Mouse (Mus musculus): Measurements from ENCODE around the gene Slc16a5. TPM values are rescaled to one million over a fixed set of nuclear protein-coding genes. Genes with fewer than 3 reads are reported as not detected.

The Slc16a5 gene
- polyA plus RNA-seq (2016; fragmentation: Nextera tagmentation; extraction: Ambion mirVana) = 0.17 TPM in 1 of 2 replicates, not detected in the other

- 71% methylated on average over 16 of the region's 16 CpGs for WGBS
- H3K9me3 ChIP-seq (replicated peaks) = no peaks in the 10 kb centered on the region
- no peaks in the 10 kb centered on the region for H3K36me3 ChIP-seq
- H3K4me1 ChIP-seq (replicated peaks) = peaks cover 21% of the 10 kb centered on the region
- ATAC-seq (ENCODE audit: insufficient number of reproducible peaks, low FRiP score) = no peak; the same call in 1 of the 2 replicates
- no peak within 1 kb of the TSS for H3K4me3 ChIP-seq
- H3K27me3 ChIP-seq (replicated peaks) = peaks cover 9% of the 10 kb centered on the region; the same call in 1 of the 2 replicates
- H3K4me2 ChIP-seq = no peak within 1 kb of the TSS
- H3K27ac ChIP-seq (ENCODE audit: poor library complexity, severe bottlenecking) = no peak within 1 kb of the TSS
- no peak within 1 kb of the TSS for H3K9ac ChIP-seq
Observed at GRCm38 (mm10) chr11:115462243-115462891, at the start of gene Slc16a5. TSS of gene Slc16a5 (plus strand) at chr11:115462474.

DNA sequence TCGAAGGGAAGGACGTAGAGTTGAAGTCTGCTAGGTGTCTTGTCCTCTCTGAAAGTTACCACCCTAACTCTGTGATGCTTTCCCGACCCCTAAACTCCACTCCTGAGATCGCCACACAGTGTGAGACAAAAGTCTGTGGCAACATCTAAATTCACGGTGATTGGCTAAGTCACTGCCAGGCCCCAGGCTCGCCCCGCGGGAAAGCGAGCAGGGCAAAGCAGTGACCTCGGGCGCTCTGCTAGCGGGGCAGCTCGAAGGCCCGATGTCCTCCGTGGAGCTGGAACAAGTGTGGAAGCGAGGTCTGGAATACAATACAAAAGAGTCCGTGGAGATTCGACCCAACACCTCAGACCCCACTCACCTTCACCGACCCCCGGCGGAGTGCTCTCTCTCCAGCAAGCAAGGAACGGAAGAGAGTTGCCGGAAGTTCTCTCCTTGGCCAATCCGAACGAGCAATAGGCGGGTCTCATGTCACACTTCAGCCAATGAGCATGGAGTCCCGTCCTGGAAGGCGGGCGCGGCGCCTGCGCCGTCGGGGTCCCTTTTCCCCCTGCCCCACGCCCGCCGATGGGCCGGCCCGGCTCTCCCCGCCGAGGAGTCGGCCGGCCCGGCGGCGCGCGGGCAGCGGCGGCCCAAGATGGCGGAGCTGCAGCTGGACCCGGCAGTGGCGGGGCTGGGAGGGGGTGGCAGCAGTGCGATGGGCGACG is 42.6 kb upstream of the Slc16a5 start, which contains the start of the genes Atp5h and Kctd2:
Gene Atp5h, minus strand, starts transcription at position 432 of the 707 bp plus-strand sequence.
Gene Kctd2, plus strand, starts transcription at position 598 of the 707 bp plus-strand sequence.
- peak within 1 kb of the TSS; percentile 92 for H3K27ac ChIP-seq (ENCODE audit: poor library complexity, severe bottlenecking)
- H3K4me1 ChIP-seq (replicated peaks) = peaks cover 58% of the 10 kb centered on the region
- peak; percentile 98 for ATAC-seq (ENCODE audit: insufficient number of reproducible peaks, low FRiP score)
- H3K9ac ChIP-seq = peak within 1 kb of the TSS; percentile 100
- H3K4me3 ChIP-seq = peak within 1 kb of the TSS; percentile 99
- H3K36me3 ChIP-seq = peaks cover 52% of the 10 kb centered on the region
- H3K9me3 ChIP-seq (replicated peaks) = no peaks in the 10 kb centered on the region
- peak within 1 kb of the TSS; percentile 97 for H3K4me2 ChIP-seq
- WGBS = under 1% methylated on average over 53 of the region's 56 CpGs
- no peaks in the 10 kb centered on the region for H3K27me3 ChIP-seq (replicated peaks)

GRCm38 (mm10) chr11:115420336-115421190 is 41.7 kb upstream of the Slc16a5 start:
- peak overlapping the region; percentile 100 for H3K9ac ChIP-seq
- WGBS = 1% methylated on average over 44 of the region's 45 CpGs
- peak overlapping the region; percentile 97 for H3K4me2 ChIP-seq
- peaks cover 50% of the 10 kb centered on the region for H3K4me1 ChIP-seq (replicated peaks)
- H3K36me3 ChIP-seq = peaks cover 53% of the 10 kb centered on the region
- H3K9me3 ChIP-seq (replicated peaks) = no peaks in the 10 kb centered on the region
- ATAC-seq (ENCODE audit: insufficient number of reproducible peaks, low FRiP score) = peak; percentile 60
- peak overlapping the region; percentile 99 for H3K4me3 ChIP-seq
- no peaks in the 10 kb centered on the region for H3K27me3 ChIP-seq (replicated peaks)
- peak overlapping the region; percentile 92 for H3K27ac ChIP-seq (ENCODE audit: poor library complexity, severe bottlenecking)

- Histone ChIP-seq H3K9ac (peak overlapping the region; percentile 17; the same call in 1 of the 2 replicates), H3K9me3 (replicated peaks) (no peaks in the 10 kb centered on the region), H3K27me3 (replicated peaks) (no peaks in the 10 kb centered on the region), H3K27ac (ENCODE audit: poor library complexity, severe bottlenecking) (no peak overlapping the region), H3K4me3 (peak overlapping the region; percentile 99), H3K36me3 (peaks cover 51% of the 10 kb centered on the region), H3K4me2 (peak overlapping the region; percentile 97), H3K4me1 (replicated peaks) (peaks cover 42% of the 10 kb centered on the region)
- 65% methylated on average over 1 of the region's 1 CpGs for WGBS
- ATAC-seq (ENCODE audit: insufficient number of reproducible peaks, low FRiP score) = no peak
Observed at GRCm38 (mm10) chr11:115421328-115421727, 40.9 kb upstream of the Slc16a5 start.

- peaks cover 36% of the 10 kb centered on the region for H3K4me1 ChIP-seq (replicated peaks)
- no peak overlapping the region for H3K4me2 ChIP-seq
- no peaks in the 10 kb centered on the region for H3K9me3 ChIP-seq (replicated peaks)
- no peak for ATAC-seq (ENCODE audit: insufficient number of reproducible peaks, low FRiP score)
- H3K9ac ChIP-seq = no peak overlapping the region
- no peak overlapping the region for H3K27ac ChIP-seq (ENCODE audit: poor library complexity, severe bottlenecking)
- H3K4me3 ChIP-seq = no peak overlapping the region
- 89% methylated on average over 16 of the region's 16 CpGs for WGBS
- H3K27me3 ChIP-seq (replicated peaks) = no peaks in the 10 kb centered on the region
- peaks cover 49% of the 10 kb centered on the region for H3K36me3 ChIP-seq
Observed at GRCm38 (mm10) chr11:115421972-115422371, 40.3 kb upstream of the Slc16a5 start.

GRCm38 (mm10) chr11:115423091-115423490 is 39.2 kb upstream of the Slc16a5 start:
- Histone ChIP-seq H3K4me3 (no peak overlapping the region), H3K4me1 (replicated peaks) (peaks cover 35% of the 10 kb centered on the region), H3K4me2 (no peak overlapping the region), H3K27me3 (replicated peaks) (no peaks in the 10 kb centered on the region), H3K9me3 (replicated peaks) (no peaks in the 10 kb centered on the region), H3K27ac (ENCODE audit: poor library complexity, severe bottlenecking) (no peak overlapping the region), H3K9ac (no peak overlapping the region), H3K36me3 (peaks cover 46% of the 10 kb centered on the region)
- ATAC-seq (ENCODE audit: insufficient number of reproducible peaks, low FRiP score) = no peak
- WGBS = 90% methylated on average over 3 of the region's 3 CpGs

- 84% methylated on average over 7 of the region's 7 CpGs for WGBS
Observed at GRCm38 (mm10) chr11:115424666-115425065, 37.6 kb upstream of the Slc16a5 start.

GRCm38 (mm10) chr11:115425671-115426070 is 36.6 kb upstream of the Slc16a5 start:
- Histone ChIP-seq H3K9ac (no peak overlapping the region), H3K27me3 (replicated peaks) (no peaks in the 10 kb centered on the region), H3K4me1 (replicated peaks) (peaks cover 24% of the 10 kb centered on the region), H3K9me3 (replicated peaks) (no peaks in the 10 kb centered on the region), H3K4me3 (no peak overlapping the region), H3K4me2 (no peak overlapping the region), H3K36me3 (peaks cover 67% of the 10 kb centered on the region), H3K27ac (ENCODE audit: poor library complexity, severe bottlenecking) (no peak overlapping the region)
- no peak for ATAC-seq (ENCODE audit: insufficient number of reproducible peaks, low FRiP score)
- 88% methylated on average over 6 of the region's 6 CpGs for WGBS

More at GRCm38 (mm10) chr11:115424666-115425065, 37.6 kb upstream of the Slc16a5 start:
- Histone ChIP-seq H3K9me3 (replicated peaks) (no peaks in the 10 kb centered on the region), H3K36me3 (peaks cover 57% of the 10 kb centered on the region), H3K27me3 (replicated peaks) (no peaks in the 10 kb centered on the region), H3K4me1 (replicated peaks) (peaks cover 25% of the 10 kb centered on the region), H3K9ac (no peak overlapping the region), H3K4me3 (no peak overlapping the region), H3K27ac (ENCODE audit: poor library complexity, severe bottlenecking) (no peak overlapping the region), H3K4me2 (no peak overlapping the region)
- ATAC-seq (ENCODE audit: insufficient number of reproducible peaks, low FRiP score) = no peak

- no peak overlapping the region for H3K4me3 ChIP-seq
- peak; percentile 69 for ATAC-seq (ENCODE audit: insufficient number of reproducible peaks, low FRiP score)
Observed at GRCm38 (mm10) chr11:115427482-115428331, 34.6 kb upstream of the Slc16a5 start.

DNA sequence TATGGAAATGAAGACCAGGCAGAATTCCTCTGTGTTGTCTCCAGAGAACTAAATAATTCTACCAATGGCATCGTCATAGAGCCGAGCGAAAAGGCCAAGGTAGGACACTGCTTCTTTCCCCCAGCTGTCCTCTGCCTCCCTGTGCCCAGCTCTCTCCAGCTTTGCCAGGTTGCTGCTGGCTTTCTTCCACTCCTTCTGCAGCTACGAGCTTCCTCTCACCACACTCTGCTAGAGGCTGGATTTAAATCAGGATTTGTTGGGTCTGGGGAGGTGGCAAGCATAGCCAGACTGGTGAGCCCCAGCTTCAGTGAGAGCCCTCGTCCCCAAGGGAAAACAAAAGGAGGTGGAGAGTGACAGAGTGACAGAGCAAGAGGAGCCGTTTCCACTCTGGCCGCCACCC is 33.0 kb upstream of the Slc16a5 start:
- 83% methylated on average over 7 of the region's 7 CpGs for WGBS

More at GRCm38 (mm10) chr11:115427482-115428331, 34.6 kb upstream of the Slc16a5 start:
- H3K27me3 ChIP-seq (replicated peaks) = no peaks in the 10 kb centered on the region
- WGBS = 34% methylated on average over 20 of the region's 20 CpGs
- H3K4me2 ChIP-seq = 0 out of 2 replicates have a peak overlapping the region, but pooled peaks have one; percentile 22
- H3K4me1 ChIP-seq (replicated peaks) = peaks cover 11% of the 10 kb centered on the region
- peak overlapping the region; percentile 35 for H3K27ac ChIP-seq (ENCODE audit: poor library complexity, severe bottlenecking)
- peak overlapping the region; percentile 6; the same call in 1 of the 2 replicates for H3K9ac ChIP-seq
- H3K36me3 ChIP-seq = peaks cover 78% of the 10 kb centered on the region
- H3K9me3 ChIP-seq (replicated peaks) = no peaks in the 10 kb centered on the region

More for the DNA sequence above, 33.0 kb upstream of the Slc16a5 start:
- Histone ChIP-seq H3K4me1 (replicated peaks) (peaks cover 11% of the 10 kb centered on the region), H3K27me3 (replicated peaks) (no peaks in the 10 kb centered on the region), H3K9ac (no peak overlapping the region), H3K9me3 (replicated peaks) (no peaks in the 10 kb centered on the region), H3K36me3 (peaks cover 76% of the 10 kb centered on the region), H3K4me3 (no peak overlapping the region), H3K27ac (ENCODE audit: poor library complexity, severe bottlenecking) (no peak overlapping the region), H3K4me2 (no peak overlapping the region)
- no peak for ATAC-seq (ENCODE audit: insufficient number of reproducible peaks, low FRiP score)

Data from heart, embryonic 12.5 days (tissue).